Mouse (Mus musculus): ENCODE results near the gene Lrrc4c. TPM values are rescaled to one million over a fixed set of nuclear protein-coding genes. Genes with fewer than 3 reads are reported as not detected.
A peak's percentile ranks its signal among the peaks of the same experiment; 100 is the strongest.

The Lrrc4c gene
- polyA plus RNA-seq, 2 experiments: 2.0 to 3.2 TPM

GRCm38 (mm10) chr2:97178399-97178798, 860.4 kb downstream of the Lrrc4c start:
- no peaks in the 10 kb centered on the region for H3K36me3 ChIP-seq (ENCODE audit: control insufficient read depth, insufficient read depth, low read length)
- no peak overlapping the region for H3K4me3 ChIP-seq (replicated peaks; ENCODE audit: low read length)
- ATAC-seq (ENCODE audit: low FRiP score, low read depth) (peak; percentile 76), DNase-seq (ENCODE audit: low spot score) (peak; percentile 49)
- H3K9ac ChIP-seq (ENCODE audit: low read depth, low read length, severe bottlenecking): no peak overlapping the region
- no peak overlapping the region for H3K27ac ChIP-seq (replicated peaks; ENCODE audit: low read depth, low read length)
- WGBS: 32% methylated on average over 4 of the region's 4 CpGs
- no peaks in the 10 kb centered on the region for H3K27me3 ChIP-seq (ENCODE audit: control insufficient read depth, insufficient read depth, low read length)
- H3K9me3 ChIP-seq (ENCODE audit: control insufficient read depth, low read length): no peaks in the 10 kb centered on the region
- TF ChIP-seq POLR2A (IDR thresholded peaks at IDR 0.05; ENCODE audit: borderline replicate concordance, extremely low read depth, insufficient read depth, insufficient read length): no peak
- H3K4me2 ChIP-seq (replicated peaks; ENCODE audit: low read depth, low read length, severe bottlenecking): no peak overlapping the region
- no peaks in the 10 kb centered on the region; the same call in 1 of the 2 replicates for H3K4me1 ChIP-seq (ENCODE audit: control insufficient read depth, insufficient read depth, low read length)

- Histone ChIP-seq H3K9ac (ENCODE audit: low read depth, low read length, severe bottlenecking) (no peak overlapping the region), H3K27me3 (ENCODE audit: control insufficient read depth, insufficient read depth, low read length) (no peaks in the 10 kb centered on the region), H3K4me2 (replicated peaks; ENCODE audit: low read depth, low read length, severe bottlenecking) (no peak overlapping the region), H3K4me3 (replicated peaks; ENCODE audit: low read length) (no peak overlapping the region), H3K36me3 (ENCODE audit: control insufficient read depth, insufficient read depth, low read length) (no peaks in the 10 kb centered on the region), H3K27ac (replicated peaks; ENCODE audit: low read depth, low read length) (no peak overlapping the region), H3K9me3 (ENCODE audit: control insufficient read depth, low read length) (no peaks in the 10 kb centered on the region), H3K4me1 (ENCODE audit: control insufficient read depth, insufficient read depth, low read length) (no peaks in the 10 kb centered on the region)
- TF ChIP-seq POLR2A (IDR thresholded peaks at IDR 0.05; ENCODE audit: borderline replicate concordance, extremely low read depth, insufficient read depth, insufficient read length): no peak
- WGBS: 85% methylated on average over 4 of the region's 4 CpGs
- no peak for ATAC-seq (ENCODE audit: low FRiP score, low read depth)
- no peak for DNase-seq (ENCODE audit: low spot score)
These were observed 879.1 kb downstream of the Lrrc4c start for GRCm38 (mm10) chr2:97196968-97197606.

GRCm38 (mm10) chr2:97232966-97233365, 915.0 kb downstream of the Lrrc4c start:
- 80% methylated on average over 3 of the region's 3 CpGs for WGBS
- H3K36me3 ChIP-seq (ENCODE audit: control insufficient read depth, insufficient read depth, low read length): no peaks in the 10 kb centered on the region
- no peak for ATAC-seq (ENCODE audit: low FRiP score, low read depth)
- no peak overlapping the region for H3K27ac ChIP-seq (replicated peaks; ENCODE audit: low read depth, low read length)
- no peaks in the 10 kb centered on the region for H3K27me3 ChIP-seq (ENCODE audit: control insufficient read depth, insufficient read depth, low read length)
- no peak overlapping the region for H3K4me3 ChIP-seq (replicated peaks; ENCODE audit: low read length)
- TF ChIP-seq POLR2A (IDR thresholded peaks at IDR 0.05; ENCODE audit: borderline replicate concordance, extremely low read depth, insufficient read depth, insufficient read length): no peak
- DNase-seq (ENCODE audit: low spot score): peak; percentile 5
- H3K4me1 ChIP-seq (ENCODE audit: control insufficient read depth, insufficient read depth, low read length): no peaks in the 10 kb centered on the region
- no peak overlapping the region for H3K4me2 ChIP-seq (replicated peaks; ENCODE audit: low read depth, low read length, severe bottlenecking)
- H3K9ac ChIP-seq (ENCODE audit: low read depth, low read length, severe bottlenecking): no peak overlapping the region
- no peaks in the 10 kb centered on the region for H3K9me3 ChIP-seq (ENCODE audit: control insufficient read depth, low read length)

GRCm38 (mm10) chr2:97234074-97234473, 916.1 kb downstream of the Lrrc4c start:
- no peaks in the 10 kb centered on the region for H3K9me3 ChIP-seq (ENCODE audit: control insufficient read depth, low read length)

GRCm38 (mm10) chr2:97274651-97275050, 956.7 kb downstream of the Lrrc4c start:
- WGBS: 45% methylated on average over 2 of the region's 2 CpGs
- no peaks in the 10 kb centered on the region for H3K36me3 ChIP-seq (ENCODE audit: control insufficient read depth, insufficient read depth, low read length)
- no peak overlapping the region for H3K27ac ChIP-seq (replicated peaks; ENCODE audit: low read depth, low read length)
- no peak for DNase-seq (ENCODE audit: low spot score)
- H3K27me3 ChIP-seq (ENCODE audit: control insufficient read depth, insufficient read depth, low read length): no peaks in the 10 kb centered on the region
- H3K9ac ChIP-seq (ENCODE audit: low read depth, low read length, severe bottlenecking): no peak overlapping the region
- no peak for TF ChIP-seq POLR2A (IDR thresholded peaks at IDR 0.05; ENCODE audit: borderline replicate concordance, extremely low read depth, insufficient read depth, insufficient read length)
- H3K9me3 ChIP-seq (ENCODE audit: control insufficient read depth, low read length): no peaks in the 10 kb centered on the region
- peak; percentile 37; the same call in 1 of the 2 replicates for ATAC-seq (ENCODE audit: low FRiP score, low read depth)
- no peaks in the 10 kb centered on the region for H3K4me1 ChIP-seq (ENCODE audit: control insufficient read depth, insufficient read depth, low read length)
- no peak overlapping the region for H3K4me3 ChIP-seq (replicated peaks; ENCODE audit: low read length)
- H3K4me2 ChIP-seq (replicated peaks; ENCODE audit: low read depth, low read length, severe bottlenecking): no peak overlapping the region

More at GRCm38 (mm10) chr2:97234074-97234473, 916.1 kb downstream of the Lrrc4c start:
- no peak for TF ChIP-seq POLR2A (IDR thresholded peaks at IDR 0.05; ENCODE audit: borderline replicate concordance, extremely low read depth, insufficient read depth, insufficient read length)
- Histone ChIP-seq H3K9ac (ENCODE audit: low read depth, low read length, severe bottlenecking) (no peak overlapping the region), H3K4me3 (replicated peaks; ENCODE audit: low read length) (no peak overlapping the region), H3K4me1 (ENCODE audit: control insufficient read depth, insufficient read depth, low read length) (no peaks in the 10 kb centered on the region), H3K4me2 (replicated peaks; ENCODE audit: low read depth, low read length, severe bottlenecking) (no peak overlapping the region), H3K36me3 (ENCODE audit: control insufficient read depth, insufficient read depth, low read length) (no peaks in the 10 kb centered on the region), H3K27ac (replicated peaks; ENCODE audit: low read depth, low read length) (no peak overlapping the region), H3K27me3 (ENCODE audit: control insufficient read depth, insufficient read depth, low read length) (no peaks in the 10 kb centered on the region)
- ATAC-seq (ENCODE audit: low FRiP score, low read depth): no peak
- 83% methylated on average over 1 of the region's 1 CpGs for WGBS
- DNase-seq (ENCODE audit: low spot score): no peak
